Mouse (Mus musculus) ES-E14 (cell line): ENCODE measurements at regions not wholly inside any gene's neighbourhood (a gene's known extent, or its start where the extent isn't known, plus 50 kb on each side); places are given as distances from the start of the nearest gene placed in this dataset.

ENCODE experiments used
- DNase-seq: peaks from one replicate; pipeline ENCODE4 v3.0.0-alpha.2; 2013; ENCODE audit warnings: low read depth, low spot score
- H3K27ac ChIP-seq: 2 replicates; pipeline ENCODE4 v1.5.1; 2012; ENCODE audit warnings: low read depth, mild to moderate bottlenecking, low read length, moderate library complexity, mixed read lengths; ENCODE audit not compliant: poor library complexity, insufficient read depth, severe bottlenecking
- H3K36me3 ChIP-seq: 2 replicates; pipeline ENCODE4 v1.6.1; 2012; ENCODE audit warnings: mild to moderate bottlenecking, low read length, moderate library complexity, mixed read lengths; ENCODE audit not compliant: control insufficient read depth, poor library complexity, insufficient read depth, severe bottlenecking
- H3K4me1 ChIP-seq, 2 experiments: fragments of 150-350 bp in 1 of 2; sonication (generic) in 1 of 2; 2 replicates each; pipeline ENCODE4 v1.6.1; 2012; ENCODE audit warnings: low read length in 2 of 2, mild to moderate bottlenecking in 1 of 2, mixed read lengths in 1 of 2; ENCODE audit not compliant: control insufficient read depth in 2 of 2, insufficient read depth in 2 of 2, poor library complexity in 1 of 2
- H3K4me3 ChIP-seq, 2 experiments: fragments of 150-350 bp in 1 of 2; sonication (generic) in 1 of 2; 2 replicates each; pipeline ENCODE4 v1.5.1; 2012; ENCODE audit warnings: low read length in 2 of 2, low read depth in 1 of 2, mild to moderate bottlenecking in 1 of 2, mixed read lengths in 1 of 2; ENCODE audit not compliant: insufficient read depth in 1 of 2, poor library complexity in 1 of 2, severe bottlenecking in 1 of 2
- H3K9ac ChIP-seq: 2 replicates; pipeline ENCODE4 v1.6.1; 2012; ENCODE audit warnings: low read depth, mild to moderate bottlenecking, low read length, mixed read lengths; ENCODE audit not compliant: poor library complexity, insufficient read depth, severe bottlenecking
- H3K9me3 ChIP-seq: fragments of 150-350 bp; sonication (generic); 2 replicates; pipeline ENCODE4 v1.6.1; 2012; ENCODE audit warnings: low read depth, mild to moderate bottlenecking, low read length; ENCODE audit not compliant: control insufficient read depth, insufficient read depth
- CHD2 ChIP-seq: IDR thresholded peaks from 2 replicates; pipeline ENCODE4 v1.6.1; 2014; ENCODE audit warnings: mild to moderate bottlenecking, low read depth, low read length, inconsistent platforms
- HCFC1 ChIP-seq: IDR thresholded peaks from 2 replicates; pipeline ENCODE4 v1.6.1; 2012; ENCODE audit warnings: low read length, inconsistent platforms, borderline replicate concordance; ENCODE audit not compliant: insufficient read depth
- MAFK ChIP-seq: IDR thresholded peaks from 2 replicates; pipeline ENCODE4 v1.6.1; 2014; ENCODE audit warnings: mild to moderate bottlenecking, low read depth, low read length, inconsistent platforms; ENCODE audit not compliant: insufficient read depth
- ZC3H11A ChIP-seq: IDR thresholded peaks from 2 replicates; pipeline ENCODE4 v1.6.1; 2012; ENCODE audit warnings: low read depth, mild to moderate bottlenecking, inconsistent platforms, low read length, borderline replicate concordance
- ZNF384 ChIP-seq: IDR thresholded peaks from 2 replicates; pipeline ENCODE4 v1.6.1; 2012; ENCODE audit warnings: low read depth, low read length, inconsistent platforms
- in situ Hi-C, 2 experiments: fragments of 600-800 bp; cut with MboI; formaldehyde crosslinking; loops; one replicate each; pipeline ENCODE4 v1.15.1; 2025; ENCODE audit warnings: low sequenced_read_pairs in 2 of 2, inconsistent platforms in 1 of 2; ENCODE audit not compliant: unreplicated experiment in 2 of 2

DNA sequence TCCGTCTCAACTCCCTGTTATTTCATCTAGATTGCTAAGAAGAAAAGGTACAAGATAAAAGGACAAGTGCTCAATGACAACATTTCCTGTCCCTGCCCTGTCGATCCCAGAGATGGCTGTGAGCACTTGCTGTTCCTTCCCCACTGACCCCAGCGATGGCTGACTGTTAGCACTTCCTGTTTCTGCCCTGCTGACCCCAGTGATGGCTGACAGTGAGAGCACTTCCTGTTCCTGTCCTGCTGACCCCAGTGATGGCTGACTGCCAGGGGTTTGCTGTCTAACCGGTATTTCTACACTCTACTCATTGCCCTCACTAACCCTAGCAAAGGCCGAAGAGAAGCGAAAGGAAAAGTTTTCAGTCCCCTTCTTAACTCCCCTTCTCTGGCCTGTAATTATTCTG lies 140.3 kb downstream of the Etnk1 start:
- no peak for DNase-seq
- Histone ChIP-seq H3K9me3 (no peaks in the 10 kb centered on the region), H3K36me3 (no peaks in the 10 kb centered on the region), H3K4me3 (no peak overlapping the region), H3K4me1 (no peaks in the 10 kb centered on the region), H3K27ac (no peak overlapping the region), H3K9ac (no peak overlapping the region)
- in situ Hi-C loops: no loop called here
- TF ChIP-seq ZC3H11A (no peak), CHD2 (no peak), HCFC1 (no peak), MAFK (no peak), ZNF384 (no peak)

DNA sequence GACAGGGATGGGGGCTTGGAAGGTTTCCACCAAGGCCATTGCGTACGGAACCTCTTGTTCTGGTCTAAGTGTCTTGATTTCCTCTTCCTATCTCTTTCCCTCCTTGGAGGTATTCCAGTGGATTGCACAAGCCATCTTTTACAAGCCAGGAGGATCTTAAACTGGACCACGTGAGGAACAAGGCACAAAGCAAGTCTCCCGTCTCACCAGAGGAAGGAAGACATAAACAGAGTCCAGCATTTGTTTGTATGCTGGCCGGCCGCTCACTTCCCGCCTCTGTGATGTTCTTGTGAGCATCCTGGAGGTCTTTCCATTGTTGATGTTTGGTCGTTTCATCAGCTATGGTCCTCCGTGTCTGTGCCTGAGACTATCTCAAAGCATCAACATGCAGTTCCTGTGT lies 148.8 kb downstream of the Etnk1 start:
- H3K27ac ChIP-seq: no peak overlapping the region
- H3K9ac ChIP-seq: no peak overlapping the region
- DNase-seq: no peak
- in situ Hi-C loops: no loop called here
- H3K4me3 ChIP-seq: no peak overlapping the region
- H3K9me3 ChIP-seq: no peaks in the 10 kb centered on the region
- H3K36me3 ChIP-seq: no peaks in the 10 kb centered on the region
- TF ChIP-seq MAFK (no peak), CHD2 (no peak), ZC3H11A (no peak), HCFC1 (no peak), ZNF384 (no peak)
- no peaks in the 10 kb centered on the region for H3K4me1 ChIP-seq

DNA sequence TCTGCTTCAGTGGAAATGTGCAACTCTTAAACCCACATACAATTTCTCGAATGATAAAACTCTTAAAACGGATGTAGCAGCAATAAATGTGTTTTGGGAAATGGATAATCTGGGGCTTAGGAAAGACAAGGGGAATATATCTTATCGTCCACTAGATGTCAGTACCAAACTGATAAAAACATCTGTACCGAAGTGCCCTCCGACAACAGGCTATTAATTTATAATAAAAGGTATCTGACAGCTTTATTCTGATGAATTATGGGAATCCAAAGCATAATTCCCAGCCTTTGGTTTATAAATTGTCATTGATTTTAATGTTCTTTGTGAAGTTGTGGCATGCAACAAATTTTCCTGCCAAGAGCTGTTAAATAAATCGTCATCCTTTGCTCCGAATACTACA lies 153.4 kb downstream of the Etnk1 start:
- in situ Hi-C loops: no loop called here
- TF ChIP-seq ZNF384: no peak

DNA sequence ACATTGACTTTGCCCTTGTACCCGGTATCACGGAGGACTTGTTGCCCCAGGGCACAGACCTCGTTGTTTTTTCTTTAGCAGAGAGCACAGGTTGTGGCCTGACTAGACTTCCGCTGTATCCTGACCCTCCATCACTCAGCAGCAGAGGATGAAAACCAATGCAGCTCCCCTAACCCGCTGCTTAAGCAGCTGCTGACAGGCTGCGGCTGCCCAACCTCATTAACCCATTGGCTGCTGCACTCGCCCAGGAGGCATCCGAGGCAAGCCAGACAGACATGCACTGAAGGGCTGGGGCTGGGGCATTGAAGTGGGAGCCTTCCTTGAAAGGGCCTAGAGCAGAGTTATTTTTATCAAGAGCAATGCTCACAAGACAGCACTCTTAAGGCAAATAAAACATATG lies 157.6 kb downstream of the Etnk1 start:
- H3K4me1 ChIP-seq: no peaks in the 10 kb centered on the region; a peak in 1 of 4 replicates
- in situ Hi-C loops: no loop called here
- no peaks in the 10 kb centered on the region for H3K9me3 ChIP-seq
- H3K36me3 ChIP-seq: no peaks in the 10 kb centered on the region
- DNase-seq: no peak
- no peak for TF ChIP-seq CHD2
- TF ChIP-seq ZNF384: no peak
- TF ChIP-seq MAFK: no peak
- TF ChIP-seq HCFC1: no peak
- no peak for TF ChIP-seq ZC3H11A
- no peak overlapping the region for H3K27ac ChIP-seq
- H3K9ac ChIP-seq: no peak overlapping the region
- H3K4me3 ChIP-seq: no peak overlapping the region

More for the DNA sequence above, 153.4 kb downstream of the Etnk1 start:
- no peak overlapping the region for H3K4me3 ChIP-seq
- no peaks in the 10 kb centered on the region for H3K36me3 ChIP-seq
- H3K4me1 ChIP-seq: no peaks in the 10 kb centered on the region
- DNase-seq: no peak
- H3K9ac ChIP-seq: no peak overlapping the region
- no peaks in the 10 kb centered on the region for H3K9me3 ChIP-seq
- no peak overlapping the region for H3K27ac ChIP-seq

DNA sequence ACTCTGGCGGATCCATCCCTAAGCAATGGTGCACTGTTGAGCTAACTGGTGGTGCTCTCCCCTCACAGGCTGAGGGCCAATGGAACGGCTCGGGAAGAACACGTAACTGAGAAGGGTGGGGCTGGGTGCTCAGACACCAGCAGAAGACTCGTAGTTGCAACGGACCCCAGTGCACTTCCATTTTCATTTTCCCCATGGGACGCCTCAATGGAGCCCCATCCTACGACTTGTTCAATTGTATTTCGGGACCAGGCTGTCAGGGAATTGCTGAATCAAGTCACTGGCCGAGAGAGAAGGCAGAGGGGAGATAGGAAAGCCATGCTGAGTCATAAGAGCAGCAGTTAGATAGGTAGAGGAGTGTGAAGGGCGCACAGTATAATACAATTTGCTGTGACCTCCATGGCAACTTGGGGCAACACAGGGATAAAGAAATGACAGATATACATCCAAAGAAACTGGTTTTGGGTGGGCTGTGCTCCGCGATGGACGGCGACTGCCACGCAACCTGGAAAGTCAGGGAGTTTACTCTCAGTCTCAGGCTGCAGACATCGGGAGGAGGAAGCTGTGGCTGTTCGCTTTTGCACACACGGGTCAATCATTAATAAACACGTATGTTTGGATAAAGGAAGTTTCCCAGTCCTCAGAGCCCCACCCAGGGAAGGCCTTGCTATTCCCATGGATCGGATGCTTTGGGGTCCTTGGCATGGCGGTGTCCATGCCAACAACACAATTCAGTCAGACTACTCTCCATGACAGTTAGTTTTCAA lies 160.1 kb downstream of the Etnk1 start:
- Histone ChIP-seq H3K9ac (no peak overlapping the region), H3K4me3 (no peak overlapping the region; a peak in 1 of 4 replicates), H3K36me3 (no peaks in the 10 kb centered on the region), H3K4me1 (no peaks in the 10 kb centered on the region; a peak in 1 of 4 replicates), H3K27ac (no peak overlapping the region), H3K9me3 (no peaks in the 10 kb centered on the region)
- DNase-seq: no peak
- TF ChIP-seq ZNF384 (no peak), CHD2 (no peak), HCFC1 (no peak), ZC3H11A (no peak), MAFK (no peak)
- in situ Hi-C loops: no loop called here
